Mouse (Mus musculus) G1E (cell line): ENCODE data around the gene Foxs1. TPM values are rescaled to one million over a fixed set of nuclear protein-coding genes. Genes with fewer than 3 reads are reported as not detected.

Experiments used
- ATAC-seq: 2 replicates; pipeline ENCODE4 v1.8.0; 2016; ENCODE audit warnings: mild to moderate bottlenecking; ENCODE audit not compliant: insufficient number of reproducible peaks, poor library complexity, low FRiP score, severe bottlenecking; ENCODE audit errors: extremely low read depth
- DNase-seq: peaks from one replicate; pipeline ENCODE4 v3.0.0; 2012; ENCODE audit warnings: low spot score
- H3K27me3 ChIP-seq: 2 replicates; pipeline ENCODE4 v1.6.1; 2012; ENCODE audit warnings: mild to moderate bottlenecking, low read length, inconsistent platforms; ENCODE audit not compliant: insufficient read depth
- H3K36me3 ChIP-seq: replicated peaks from 2 replicates; pipeline ENCODE3; 2012; ENCODE audit warnings: mild to moderate bottlenecking, inconsistent platforms
- H3K4me1 ChIP-seq: 2 replicates; pipeline ENCODE4 v1.6.1; 2012; ENCODE audit warnings: low read depth, low read length, inconsistent platforms, mixed read lengths; ENCODE audit not compliant: insufficient read depth
- H3K4me3 ChIP-seq: 2 replicates; pipeline ENCODE4 v1.5.1; 2012; ENCODE audit warnings: low read depth, mild to moderate bottlenecking, inconsistent platforms, low read length, moderate library complexity, mixed read lengths
- H3K9me3 ChIP-seq: replicated peaks from 2 replicates; pipeline ENCODE4 v1.6.1; 2012; ENCODE audit warnings: inconsistent platforms
- CTCF ChIP-seq: IDR thresholded peaks from 2 replicates; pipeline ENCODE4 v1.5.1; 2012; ENCODE audit warnings: low read depth, low read length, inconsistent platforms, mixed read lengths
- GATA1 ChIP-seq: IDR thresholded peaks from 2 replicates; pipeline ENCODE4 v1.6.1; 2012; ENCODE audit warnings: borderline replicate concordance, low read length, inconsistent platforms, mixed read lengths
- GATA2 ChIP-seq: IDR thresholded peaks from 2 replicates; pipeline ENCODE4 v1.6.1; 2012; ENCODE audit warnings: low read depth, low read length, inconsistent platforms, borderline replicate concordance
- POLR2AphosphoS5 ChIP-seq: IDR thresholded peaks from 2 replicates; pipeline ENCODE4 v1.6.1; 2012; ENCODE audit warnings: low read depth, low read length, inconsistent platforms; ENCODE audit not compliant: insufficient replicate concordance
- TAL1 ChIP-seq: conservative IDR thresholded peaks from 2 replicates; pipeline ENCODE4 v1.6.1; 2012; ENCODE audit warnings: low read depth, low read length, inconsistent platforms, mixed read lengths
- polyA plus RNA-seq: library from polyadenylated mRNA; stranded (reverse); fragments of >175 nt; gene quantifications from 2 replicates; pipeline ENCODE4 v1.2.3, GENCODE M21; 2012
- total RNA-seq, 2 experiments: library from RNA; stranded (forward) in 1 of 2; stranded (reverse) in 1 of 2; fragments of 200-1000 nt in 1 of 2; fragments of >200 nt in 1 of 2; fragmentation: Nextera tagmentation in 1 of 2; gene quantifications; 2 replicates each; pipeline ENCODE4 v1.2.3; 2014 to 2017

Foxs1 gene
- total and polyA plus RNA-seq, 3 experiments = not detected

DNA sequence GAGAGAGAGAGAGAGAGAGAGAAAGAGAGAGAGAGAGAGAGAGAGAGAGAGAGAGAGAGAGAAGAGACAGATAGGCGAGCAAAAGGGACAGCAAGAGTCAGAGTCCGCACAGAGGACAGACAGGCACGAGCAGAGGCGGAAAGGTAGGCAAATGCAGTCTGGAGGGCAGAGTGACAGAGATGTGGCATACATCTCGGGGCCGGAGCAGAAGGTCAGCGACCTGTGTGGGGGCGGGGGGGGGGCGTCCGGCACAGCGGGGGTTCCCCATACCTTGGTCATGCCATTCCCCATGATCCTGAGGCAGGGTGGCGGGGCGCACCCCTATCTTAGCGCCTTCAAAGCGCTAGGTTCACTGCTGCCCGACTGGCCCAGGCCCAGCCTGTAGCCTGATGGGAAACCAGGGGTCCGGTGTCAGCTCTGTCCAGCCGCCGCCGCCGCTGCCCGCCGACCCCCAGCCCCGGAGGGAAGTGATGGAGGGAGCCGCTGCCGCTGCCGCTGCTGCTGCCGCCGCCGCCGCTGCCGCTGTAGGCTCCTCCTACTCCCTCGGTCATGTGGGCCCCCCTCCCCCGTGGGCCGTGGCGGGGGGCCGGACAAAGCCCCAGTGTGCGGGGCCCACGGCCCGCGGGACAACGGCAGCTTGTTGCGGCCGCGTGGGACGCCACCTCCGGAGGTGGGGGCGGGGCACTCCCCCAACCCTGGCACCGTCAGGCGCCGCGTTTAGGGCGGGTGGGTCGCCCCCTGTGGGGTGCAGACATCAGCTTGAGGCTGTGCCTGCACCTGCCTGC is 18.2 kb upstream of the Foxs1 start, which contains the start of gene Dusp15:
Dusp15 (minus strand) TSS at position 634 of the 785 bp plus-strand sequence.
- no peaks in the 10 kb centered on the region for H3K9me3 ChIP-seq
- TF ChIP-seq CTCF (no peak), TAL1 (no peak), GATA1 (no peak), POLR2AphosphoS5 (no peak), GATA2 (no peak)
- ATAC-seq (no peak), DNase-seq (no peak)
- H3K4me3 ChIP-seq = no peak within 1 kb of the TSS
- H3K4me1 ChIP-seq = no peaks in the 10 kb centered on the region
- H3K27me3 ChIP-seq = peaks cover 12% of the 10 kb centered on the region
- no peaks in the 10 kb centered on the region for H3K36me3 ChIP-seq

DNA sequence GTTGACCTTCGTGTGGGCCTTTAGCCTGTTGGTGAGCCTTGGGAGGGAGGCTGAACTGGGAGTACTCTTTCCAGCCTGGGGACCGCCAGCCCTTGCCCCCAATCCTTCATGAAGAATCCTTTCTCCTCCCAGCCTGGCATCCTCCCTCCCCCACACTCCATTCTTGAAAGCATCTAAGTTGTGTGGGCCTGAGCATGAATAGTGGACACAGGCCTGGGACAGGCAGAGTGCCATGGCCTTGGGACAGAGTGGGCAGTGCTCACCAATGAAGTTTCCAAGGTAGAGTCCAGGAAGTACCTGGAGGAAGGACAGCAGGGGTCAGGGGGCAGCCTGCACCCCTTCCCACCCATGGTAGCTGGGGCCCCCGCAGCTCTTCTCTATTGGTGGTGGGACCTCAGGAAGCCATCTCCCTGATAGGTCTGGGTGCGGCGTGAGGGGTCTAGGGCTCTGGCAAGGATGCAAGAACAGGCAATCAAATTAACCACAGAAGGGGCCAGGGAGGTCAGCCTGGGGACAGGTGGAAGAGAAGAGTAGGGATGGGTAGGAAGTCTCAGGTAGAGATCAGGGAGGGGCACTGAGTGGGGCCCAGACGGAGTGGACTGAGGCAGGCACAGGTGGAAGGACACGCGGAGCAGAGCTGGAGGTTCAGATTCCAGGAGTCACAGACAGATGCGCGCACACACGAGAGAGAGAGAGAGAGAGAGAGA is 17.5 kb upstream of the Foxs1 start:
- H3K4me3 ChIP-seq = no peak overlapping the region
- peaks cover 19% of the 10 kb centered on the region for H3K27me3 ChIP-seq
- no peaks in the 10 kb centered on the region for H3K36me3 ChIP-seq
- DNase-seq (no peak), ATAC-seq (no peak)
- H3K9me3 ChIP-seq = no peaks in the 10 kb centered on the region
- TF ChIP-seq POLR2AphosphoS5 (no peak), TAL1 (no peak), GATA2 (no peak), CTCF (no peak), GATA1 (no peak)
- no peaks in the 10 kb centered on the region for H3K4me1 ChIP-seq

DNA sequence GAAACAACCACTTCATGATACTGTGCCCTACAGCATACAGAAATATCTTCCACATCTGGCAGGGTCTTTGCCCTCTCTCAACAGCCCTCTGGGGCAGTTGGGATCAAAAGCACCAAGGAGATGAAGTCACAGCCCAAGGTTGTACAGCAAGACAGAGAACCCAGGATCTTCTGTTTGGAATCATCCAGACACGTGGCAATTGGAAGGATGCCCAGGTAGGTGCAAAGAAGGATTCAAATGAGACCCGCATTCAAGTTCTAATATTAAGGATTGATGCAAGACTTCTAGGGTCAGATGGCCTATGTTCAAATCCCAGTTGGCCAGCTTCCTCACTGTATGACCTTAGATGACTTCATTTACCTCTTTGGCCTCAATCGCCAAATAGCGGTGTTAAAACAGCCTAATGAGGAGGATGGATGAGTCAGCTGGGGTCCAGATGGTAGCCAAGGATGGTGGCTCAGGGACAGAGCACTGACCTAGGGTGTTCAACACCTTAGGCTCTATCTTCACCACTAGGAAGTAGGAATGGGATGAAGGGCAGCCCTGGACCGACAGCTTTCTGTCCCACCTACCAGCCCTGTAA is 15.5 kb upstream of the Foxs1 start:
- no peak for TF ChIP-seq GATA1
- Histone ChIP-seq H3K27me3 (peaks cover 22% of the 10 kb centered on the region), H3K36me3 (no peaks in the 10 kb centered on the region), H3K4me3 (no peak overlapping the region), H3K4me1 (no peaks in the 10 kb centered on the region), H3K9me3 (no peaks in the 10 kb centered on the region)
- no peak for DNase-seq
- ATAC-seq = no peak

DNA sequence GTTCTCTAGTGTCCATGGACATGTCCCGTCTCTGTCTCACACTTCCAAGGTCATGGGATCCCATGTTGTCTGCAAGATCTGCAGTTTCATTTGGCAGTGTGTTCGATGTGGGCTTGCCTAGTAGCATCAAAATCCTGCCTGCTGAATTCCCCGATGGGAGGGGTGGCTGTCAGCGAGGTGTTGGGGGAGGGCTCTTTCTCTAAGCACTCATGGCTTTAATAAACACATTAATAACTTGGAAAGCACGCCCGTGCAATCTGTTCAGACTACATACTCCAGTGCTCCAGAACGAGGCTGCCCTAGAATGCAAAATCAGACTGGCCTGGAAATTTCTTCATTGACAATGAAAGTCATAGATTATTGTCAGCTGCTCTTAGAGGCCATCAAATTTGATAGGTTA is 14.1 kb upstream of the Foxs1 start:
- Histone ChIP-seq H3K4me3 (no peak overlapping the region), H3K4me1 (peaks cover 3% of the 10 kb centered on the region; the same call in 1 of the 2 replicates), H3K36me3 (no peaks in the 10 kb centered on the region), H3K9me3 (no peaks in the 10 kb centered on the region), H3K27me3 (peaks cover 30% of the 10 kb centered on the region)
- no peak for ATAC-seq
- no peak for TF ChIP-seq GATA1
- no peak for DNase-seq

DNA sequence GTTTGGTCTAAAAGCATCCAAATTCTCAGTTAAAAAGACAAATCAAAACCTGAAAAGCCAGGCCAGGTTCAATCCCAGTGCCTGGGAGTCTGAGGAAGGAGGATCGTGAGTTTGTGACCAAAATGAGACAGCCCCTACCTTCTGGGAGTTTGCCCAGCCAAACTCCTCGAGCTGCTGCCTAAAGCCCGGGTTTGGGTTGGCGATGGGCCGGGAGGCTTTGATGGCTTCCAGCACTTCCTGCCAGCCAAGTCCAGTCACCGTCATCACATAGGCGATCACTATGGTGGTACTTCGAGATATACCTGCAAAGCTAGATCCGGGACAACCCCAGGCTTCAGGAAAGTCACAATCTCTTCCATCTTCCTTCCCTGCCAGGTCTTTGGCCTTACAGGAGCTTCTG is 11.0 kb upstream of the Foxs1 start:
- peaks cover 28% of the 10 kb centered on the region for H3K27me3 ChIP-seq
- no peak for TF ChIP-seq POLR2AphosphoS5
- no peak for TF ChIP-seq GATA1
- no peak for TF ChIP-seq TAL1
- TF ChIP-seq GATA2 = no peak
- no peak for ATAC-seq
- DNase-seq = no peak
- peaks cover 3% of the 10 kb centered on the region; the same call in 1 of the 2 replicates for H3K4me1 ChIP-seq
- H3K36me3 ChIP-seq = no peaks in the 10 kb centered on the region
- no peak overlapping the region for H3K4me3 ChIP-seq
- H3K9me3 ChIP-seq = no peaks in the 10 kb centered on the region

DNA sequence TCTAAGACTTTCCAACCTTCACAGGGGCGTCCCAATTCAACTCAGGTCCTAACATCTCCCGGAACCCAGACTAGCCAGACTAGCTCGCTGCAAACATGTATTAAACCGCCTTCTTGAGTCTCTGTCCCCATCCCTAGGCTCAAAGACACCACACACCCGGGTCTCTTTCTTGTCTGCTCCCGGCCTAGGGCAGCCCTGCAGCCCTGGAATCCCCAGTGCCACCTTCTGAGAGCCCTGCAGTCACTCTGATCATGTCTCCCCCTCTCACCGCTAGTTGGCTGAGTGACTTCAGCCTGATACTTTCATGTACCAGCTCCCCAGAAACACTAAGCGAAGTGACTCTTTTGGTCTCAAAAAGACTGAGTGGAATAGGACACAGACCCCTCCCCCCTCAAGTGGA is 10.6 kb upstream of the Foxs1 start:
- DNase-seq (no peak), ATAC-seq (no peak)
- Histone ChIP-seq H3K36me3 (no peaks in the 10 kb centered on the region), H3K4me3 (no peak overlapping the region), H3K4me1 (peaks cover 3% of the 10 kb centered on the region; the same call in 1 of the 2 replicates), H3K27me3 (peaks cover 28% of the 10 kb centered on the region), H3K9me3 (no peaks in the 10 kb centered on the region)
- no peak for TF ChIP-seq CTCF
- no peak for TF ChIP-seq GATA2
- TF ChIP-seq TAL1 = no peak
- no peak for TF ChIP-seq POLR2AphosphoS5
- TF ChIP-seq GATA1 = no peak
